Mouse (Mus musculus): ENCODE results near the gene Agbl2. TPM values are rescaled to one million over a fixed set of nuclear protein-coding genes. Genes with fewer than 3 reads are reported as not detected.
"Not testable (repeated sequence)": the region's sequence is repeated elsewhere in the genome, so short reads cannot be mapped to it uniquely, and the experiment has no call there.

The Agbl2 gene
- polyA plus RNA-seq, 1 experiment from 2014 or later, result 0.05 TPM

- H3K27ac ChIP-seq (ENCODE audit: low read length); H3K9me3 ChIP-seq (replicated peaks; ENCODE audit: control insufficient read depth, low read length); H3K4me3 ChIP-seq (ENCODE audit: low read depth, low read length); H3K36me3 ChIP-seq (ENCODE audit: control insufficient read depth, insufficient read depth); H3K4me2 ChIP-seq (ENCODE audit: low read depth, low read length); H3K4me1 ChIP-seq (ENCODE audit: control insufficient read depth, low read depth, low read length); H3K9ac ChIP-seq (ENCODE audit: low read depth, low read length); H3K27me3 ChIP-seq (ENCODE audit: control insufficient read depth, insufficient read depth, low read depth, low read length); ATAC-seq (ENCODE audit: low read depth): not testable (repeated sequence)
- WGBS (ENCODE audit: insufficient replicate concordance), result 60% methylated on average over 10 of the region's 10 CpGs
Measured at GRCm38 (mm10) chr2:90824528-90824927, 42.0 kb downstream of the Agbl2 start.

- no peaks in the 10 kb centered on the region for H3K27me3 ChIP-seq (ENCODE audit: control insufficient read depth, insufficient read depth, low read depth, low read length)
- no peaks in the 10 kb centered on the region for H3K36me3 ChIP-seq (ENCODE audit: control insufficient read depth, insufficient read depth)
- no peaks in the 10 kb centered on the region for H3K4me1 ChIP-seq (ENCODE audit: control insufficient read depth, low read depth, low read length)
- no peaks in the 10 kb centered on the region for H3K9me3 ChIP-seq (replicated peaks; ENCODE audit: control insufficient read depth, low read length)
- ATAC-seq (ENCODE audit: low read depth), result no peak
- WGBS (ENCODE audit: insufficient replicate concordance), result 62% methylated on average over 11 of the region's 11 CpGs
- H3K4me3 ChIP-seq (ENCODE audit: low read depth, low read length), result no peak overlapping the region
- no peak overlapping the region for H3K27ac ChIP-seq (ENCODE audit: low read length)
- H3K9ac ChIP-seq (ENCODE audit: low read depth, low read length), result no peak overlapping the region
- no peak overlapping the region for H3K4me2 ChIP-seq (ENCODE audit: low read depth, low read length)
Measured at GRCm38 (mm10) chr2:90825515-90826172, 43.1 kb downstream of the Agbl2 start.

- Histone ChIP-seq H3K4me1 (ENCODE audit: control insufficient read depth, low read depth, low read length) (no peaks in the 10 kb centered on the region), H3K4me2 (ENCODE audit: low read depth, low read length) (no peak overlapping the region), H3K9me3 (replicated peaks; ENCODE audit: control insufficient read depth, low read length) (no peaks in the 10 kb centered on the region), H3K27ac (ENCODE audit: low read length) (no peak overlapping the region), H3K27me3 (ENCODE audit: control insufficient read depth, insufficient read depth, low read depth, low read length) (no peaks in the 10 kb centered on the region), H3K9ac (ENCODE audit: low read depth, low read length) (no peak overlapping the region), H3K4me3 (ENCODE audit: low read depth, low read length) (no peak overlapping the region), H3K36me3 (ENCODE audit: control insufficient read depth, insufficient read depth) (no peaks in the 10 kb centered on the region)
- 41% methylated on average over 7 of the region's 7 CpGs for WGBS (ENCODE audit: insufficient replicate concordance)
- no peak for ATAC-seq (ENCODE audit: low read depth)
Measured at GRCm38 (mm10) chr2:90828739-90829138, 46.2 kb downstream of the Agbl2 start.

GRCm38 (mm10) chr2:90833502-90833901 lies 51.0 kb downstream of the Agbl2 start:
- Histone ChIP-seq H3K4me3 (ENCODE audit: low read depth, low read length) (no peak overlapping the region), H3K4me1 (ENCODE audit: control insufficient read depth, low read depth, low read length) (no peaks in the 10 kb centered on the region), H3K27me3 (ENCODE audit: control insufficient read depth, insufficient read depth, low read depth, low read length) (no peaks in the 10 kb centered on the region), H3K9me3 (replicated peaks; ENCODE audit: control insufficient read depth, low read length) (no peaks in the 10 kb centered on the region), H3K27ac (ENCODE audit: low read length) (no peak overlapping the region), H3K36me3 (ENCODE audit: control insufficient read depth, insufficient read depth) (no peaks in the 10 kb centered on the region), H3K4me2 (ENCODE audit: low read depth, low read length) (no peak overlapping the region), H3K9ac (ENCODE audit: low read depth, low read length) (no peak overlapping the region)
- 65% methylated on average over 5 of the region's 5 CpGs for WGBS (ENCODE audit: insufficient replicate concordance)
- ATAC-seq (ENCODE audit: low read depth), result no peak

- H3K4me1 ChIP-seq (ENCODE audit: control insufficient read depth, low read depth, low read length), result no peaks in the 10 kb centered on the region
- H3K9ac ChIP-seq (ENCODE audit: low read depth, low read length), result no peak overlapping the region
- WGBS (ENCODE audit: insufficient replicate concordance), result 79% methylated on average over 2 of the region's 2 CpGs
- no peaks in the 10 kb centered on the region for H3K27me3 ChIP-seq (ENCODE audit: control insufficient read depth, insufficient read depth, low read depth, low read length)
- no peak overlapping the region for H3K27ac ChIP-seq (ENCODE audit: low read length)
- H3K36me3 ChIP-seq (ENCODE audit: control insufficient read depth, insufficient read depth), result no peaks in the 10 kb centered on the region
- no peak overlapping the region for H3K4me3 ChIP-seq (ENCODE audit: low read depth, low read length)
- no peaks in the 10 kb centered on the region for H3K9me3 ChIP-seq (replicated peaks; ENCODE audit: control insufficient read depth, low read length)
- H3K4me2 ChIP-seq (ENCODE audit: low read depth, low read length), result no peak overlapping the region
- ATAC-seq (ENCODE audit: low read depth), result peak; percentile 53; the same call in 1 of the 2 replicates
Measured at GRCm38 (mm10) chr2:90838621-90839020, 56.1 kb downstream of the Agbl2 start.

- H3K4me3 ChIP-seq (ENCODE audit: low read depth, low read length), result no peak overlapping the region
- 66% methylated on average over 1 of the region's 1 CpGs for WGBS (ENCODE audit: insufficient replicate concordance)
Measured at GRCm38 (mm10) chr2:90843666-90844065, 61.1 kb downstream of the Agbl2 start.

GRCm38 (mm10) chr2:90844262-90844661 lies 61.7 kb downstream of the Agbl2 start:
- Histone ChIP-seq H3K27me3 (ENCODE audit: control insufficient read depth, insufficient read depth, low read depth, low read length) (no peaks in the 10 kb centered on the region), H3K27ac (ENCODE audit: low read length) (no peak overlapping the region), H3K4me3 (ENCODE audit: low read depth, low read length) (no peak overlapping the region), H3K9ac (ENCODE audit: low read depth, low read length) (no peak overlapping the region), H3K4me1 (ENCODE audit: control insufficient read depth, low read depth, low read length) (peaks cover 17% of the 10 kb centered on the region), H3K9me3 (replicated peaks; ENCODE audit: control insufficient read depth, low read length) (no peaks in the 10 kb centered on the region), H3K36me3 (ENCODE audit: control insufficient read depth, insufficient read depth) (no peaks in the 10 kb centered on the region), H3K4me2 (ENCODE audit: low read depth, low read length) (no peak overlapping the region)
- 67% methylated on average over 5 of the region's 5 CpGs for WGBS (ENCODE audit: insufficient replicate concordance)
- no peak for ATAC-seq (ENCODE audit: low read depth)

More at GRCm38 (mm10) chr2:90843666-90844065, 61.1 kb downstream of the Agbl2 start:
- Histone ChIP-seq H3K4me1 (ENCODE audit: control insufficient read depth, low read depth, low read length) (peaks cover 14% of the 10 kb centered on the region), H3K9me3 (replicated peaks; ENCODE audit: control insufficient read depth, low read length) (no peaks in the 10 kb centered on the region), H3K27me3 (ENCODE audit: control insufficient read depth, insufficient read depth, low read depth, low read length) (no peaks in the 10 kb centered on the region), H3K27ac (ENCODE audit: low read length) (no peak overlapping the region), H3K4me2 (ENCODE audit: low read depth, low read length) (no peak overlapping the region), H3K36me3 (ENCODE audit: control insufficient read depth, insufficient read depth) (no peaks in the 10 kb centered on the region), H3K9ac (ENCODE audit: low read depth, low read length) (no peak overlapping the region)
- no peak for ATAC-seq (ENCODE audit: low read depth)

- WGBS (ENCODE audit: insufficient replicate concordance), result 54% methylated on average over 5 of the region's 5 CpGs
- Histone ChIP-seq H3K4me3 (ENCODE audit: low read depth, low read length) (no peak overlapping the region), H3K27me3 (ENCODE audit: control insufficient read depth, insufficient read depth, low read depth, low read length) (no peaks in the 10 kb centered on the region), H3K4me2 (ENCODE audit: low read depth, low read length) (no peak overlapping the region), H3K9ac (ENCODE audit: low read depth, low read length) (no peak overlapping the region), H3K9me3 (replicated peaks; ENCODE audit: control insufficient read depth, low read length) (no peaks in the 10 kb centered on the region), H3K36me3 (ENCODE audit: control insufficient read depth, insufficient read depth) (0 out of 2 replicates have a peak, but pooled peaks cover 1% of the 10 kb centered on the region), H3K27ac (ENCODE audit: low read length) (no peak overlapping the region), H3K4me1 (ENCODE audit: control insufficient read depth, low read depth, low read length) (peaks cover 17% of the 10 kb centered on the region)
- no peak for ATAC-seq (ENCODE audit: low read depth)
Measured at GRCm38 (mm10) chr2:90845234-90845633, 62.7 kb downstream of the Agbl2 start.

GRCm38 (mm10) chr2:90846171-90846570 lies 63.6 kb downstream of the Agbl2 start:
- Histone ChIP-seq H3K9ac (ENCODE audit: low read depth, low read length) (peak overlapping the region; percentile 67), H3K4me2 (ENCODE audit: low read depth, low read length) (peak overlapping the region; percentile 96), H3K27ac (ENCODE audit: low read length) (peak overlapping the region; percentile 79), H3K4me3 (ENCODE audit: low read depth, low read length) (peak overlapping the region; percentile 83), H3K27me3 (ENCODE audit: control insufficient read depth, insufficient read depth, low read depth, low read length) (no peaks in the 10 kb centered on the region), H3K4me1 (ENCODE audit: control insufficient read depth, low read depth, low read length) (peaks cover 17% of the 10 kb centered on the region), H3K36me3 (ENCODE audit: control insufficient read depth, insufficient read depth) (peaks cover 9% of the 10 kb centered on the region), H3K9me3 (replicated peaks; ENCODE audit: control insufficient read depth, low read length) (no peaks in the 10 kb centered on the region)
- WGBS (ENCODE audit: insufficient replicate concordance), result 57% methylated on average over 6 of the region's 6 CpGs
- ATAC-seq (ENCODE audit: low read depth), result no peak
